Mouse (Mus musculus): ENCODE results near the gene Tmem104. TPM values are rescaled to one million over a fixed set of nuclear protein-coding genes. Genes with fewer than 3 reads are reported as not detected.
A peak's percentile ranks its signal among the peaks of the same experiment; 100 is the strongest.

Tmem104 gene
- total and polyA plus RNA-seq, 2 experiments from 2014 or later, result 8.5 to 12.9 TPM

DNA sequence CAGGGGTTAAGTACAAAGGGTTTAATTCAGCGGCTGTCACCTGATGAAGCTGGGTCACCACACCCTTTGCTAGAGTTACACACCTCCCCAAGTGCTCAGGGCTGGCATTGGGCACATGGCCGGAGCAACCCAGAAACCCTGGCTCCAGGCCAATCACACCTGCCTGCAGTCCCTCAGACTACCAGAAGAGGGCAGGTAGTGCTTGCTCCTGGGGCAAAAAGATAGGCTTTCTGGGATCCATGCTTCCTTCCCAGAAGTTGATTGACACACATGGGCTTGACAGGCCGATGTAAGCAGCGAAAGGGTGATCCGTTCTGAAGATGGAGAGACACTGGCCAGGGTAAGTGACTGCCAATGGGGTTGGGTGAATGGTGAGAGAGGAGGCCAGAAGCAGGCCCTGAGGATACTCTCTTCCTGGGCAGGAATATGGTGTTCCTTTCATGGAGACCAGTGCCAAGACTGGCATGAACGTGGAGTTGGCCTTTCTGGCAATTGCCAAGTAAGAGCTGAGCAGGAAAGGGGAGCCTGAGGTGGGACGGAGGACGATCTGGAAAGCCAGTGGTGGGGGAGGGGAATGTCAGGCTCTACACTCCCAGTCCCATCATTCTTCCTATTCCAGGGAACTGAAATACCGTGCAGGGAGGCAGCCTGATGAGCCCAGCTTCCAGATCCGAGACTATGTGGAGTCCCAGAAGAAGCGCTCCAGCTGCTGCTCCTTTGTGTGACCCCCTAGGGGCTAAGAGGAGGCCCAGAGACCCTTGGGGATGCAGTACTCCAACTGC is 27.1 kb upstream of the Tmem104 start:
- Histone ChIP-seq H3K4me3 (ENCODE audit: low read depth, low read length) (no peak overlapping the region), H3K4me1 (ENCODE audit: insufficient read depth, low read length) (peaks cover 4% of the 10 kb centered on the region; the same call in 1 of the 2 replicates), H3K27me3 (ENCODE audit: insufficient read depth, low read length) (peaks cover 34% of the 10 kb centered on the region), H3K27ac (ENCODE audit: low read depth, low read length) (no peak overlapping the region), H3K9ac (replicated peaks; ENCODE audit: low read length, poor library complexity, severe bottlenecking) (no peak overlapping the region), H3K36me3 (ENCODE audit: insufficient read depth, low read length) (no peaks in the 10 kb centered on the region), H3K4me2 (ENCODE audit: low read depth, low read length, poor library complexity, severe bottlenecking) (no peak overlapping the region), H3K9me3 (ENCODE audit: low read length) (no peaks in the 10 kb centered on the region)
- 51% methylated on average over 11 of the region's 11 CpGs for WGBS
- peak; percentile 28 for DNase-seq (ENCODE audit: low spot score)
- TF ChIP-seq CTCF (IDR thresholded peaks at IDR 0.05), result peak; percentile 74
- no peak for ATAC-seq (ENCODE audit: low FRiP score)

DNA sequence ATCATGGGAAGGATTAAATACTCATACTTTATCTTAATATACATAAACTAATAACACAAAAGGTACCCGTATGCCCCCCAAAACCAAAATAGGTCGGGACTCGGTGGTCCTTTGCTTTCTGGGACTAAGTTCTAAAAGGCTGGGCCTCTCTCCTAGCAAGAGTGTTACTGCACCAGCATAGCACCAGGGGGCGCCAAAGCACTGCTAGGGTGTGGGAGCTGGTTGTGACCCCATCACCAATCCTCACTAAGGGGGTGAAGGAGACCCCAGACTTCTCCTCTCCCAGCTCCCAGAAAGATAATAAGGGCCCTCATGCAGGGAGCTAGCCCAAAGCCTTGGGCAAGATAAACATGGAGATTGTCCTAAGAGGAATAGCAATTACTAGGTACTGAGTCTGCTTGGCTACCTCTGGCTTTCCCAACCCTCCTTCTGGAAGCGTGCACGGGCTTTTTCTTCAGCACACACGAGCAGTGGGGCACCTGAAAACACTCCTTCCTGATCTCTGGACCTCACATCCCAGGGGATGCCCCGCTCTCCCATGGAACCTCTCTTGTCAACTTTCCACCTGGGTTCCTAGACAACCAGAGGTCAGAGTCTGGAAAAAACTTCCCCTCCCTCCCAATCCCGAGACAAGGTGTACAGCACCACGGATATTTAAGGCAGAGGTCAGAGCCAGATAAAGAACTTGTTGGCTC is 26.3 kb upstream of the Tmem104 start:
- H3K27ac ChIP-seq (ENCODE audit: low read depth, low read length), result no peak overlapping the region
- no peak for ATAC-seq (ENCODE audit: low FRiP score)
- H3K36me3 ChIP-seq (ENCODE audit: insufficient read depth, low read length), result no peaks in the 10 kb centered on the region
- peaks cover 31% of the 10 kb centered on the region for H3K27me3 ChIP-seq (ENCODE audit: insufficient read depth, low read length)
- no peaks in the 10 kb centered on the region for H3K9me3 ChIP-seq (ENCODE audit: low read length)
- DNase-seq (ENCODE audit: low spot score), result peak; percentile 71
- H3K4me1 ChIP-seq (ENCODE audit: insufficient read depth, low read length), result peaks cover 4% of the 10 kb centered on the region; the same call in 1 of the 2 replicates
- H3K4me2 ChIP-seq (ENCODE audit: low read depth, low read length, poor library complexity, severe bottlenecking), result no peak overlapping the region
- 30% methylated on average over 10 of the region's 10 CpGs for WGBS
- H3K4me3 ChIP-seq (ENCODE audit: low read depth, low read length), result no peak overlapping the region
- H3K9ac ChIP-seq (replicated peaks; ENCODE audit: low read length, poor library complexity, severe bottlenecking), result no peak overlapping the region
- TF ChIP-seq CTCF (IDR thresholded peaks at IDR 0.05), result peak; percentile 78

DNA sequence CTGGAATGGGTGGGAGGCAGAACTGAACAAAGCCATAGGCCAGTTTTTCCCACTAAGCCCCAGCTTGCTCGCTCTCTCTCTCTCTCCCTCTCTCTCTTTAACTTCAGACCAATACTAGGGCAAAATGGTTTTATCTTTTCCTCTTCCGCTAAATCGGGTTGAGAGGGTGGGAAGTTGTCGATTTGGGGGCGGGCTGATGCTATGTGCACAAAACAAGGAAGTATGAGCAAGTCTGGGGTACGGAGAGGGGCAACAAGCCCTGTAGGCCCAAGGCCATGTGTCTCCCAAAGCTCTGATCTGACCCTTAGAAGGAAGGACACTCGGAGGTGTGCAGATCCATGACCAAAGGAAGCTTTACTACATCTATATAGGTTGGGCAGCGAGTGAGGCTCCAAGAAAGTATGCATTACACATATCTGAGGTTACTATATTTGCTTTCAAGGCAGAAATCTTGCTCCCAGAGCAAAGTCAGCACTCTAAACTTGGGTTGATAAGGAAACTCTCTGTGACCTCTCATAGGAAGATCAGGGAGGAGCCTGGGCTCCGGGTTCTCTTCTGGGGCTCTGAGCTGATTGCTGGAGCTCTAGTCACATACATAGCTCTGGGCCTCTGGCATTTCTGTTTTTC is 25.6 kb upstream of the Tmem104 start:
- Histone ChIP-seq H3K4me1 (ENCODE audit: insufficient read depth, low read length) (peaks cover 4% of the 10 kb centered on the region; the same call in 1 of the 2 replicates), H3K9ac (replicated peaks; ENCODE audit: low read length, poor library complexity, severe bottlenecking) (no peak overlapping the region), H3K36me3 (ENCODE audit: insufficient read depth, low read length) (no peaks in the 10 kb centered on the region), H3K9me3 (ENCODE audit: low read length) (no peaks in the 10 kb centered on the region), H3K27me3 (ENCODE audit: insufficient read depth, low read length) (peaks cover 31% of the 10 kb centered on the region), H3K4me3 (ENCODE audit: low read depth, low read length) (no peak overlapping the region), H3K4me2 (ENCODE audit: low read depth, low read length, poor library complexity, severe bottlenecking) (no peak overlapping the region), H3K27ac (ENCODE audit: low read depth, low read length) (no peak overlapping the region)
- DNase-seq (ENCODE audit: low spot score) (no peak), ATAC-seq (ENCODE audit: low FRiP score) (no peak)
- TF ChIP-seq CTCF (IDR thresholded peaks at IDR 0.05), result no peak
- WGBS, result 62% methylated on average over 9 of the region's 9 CpGs

DNA sequence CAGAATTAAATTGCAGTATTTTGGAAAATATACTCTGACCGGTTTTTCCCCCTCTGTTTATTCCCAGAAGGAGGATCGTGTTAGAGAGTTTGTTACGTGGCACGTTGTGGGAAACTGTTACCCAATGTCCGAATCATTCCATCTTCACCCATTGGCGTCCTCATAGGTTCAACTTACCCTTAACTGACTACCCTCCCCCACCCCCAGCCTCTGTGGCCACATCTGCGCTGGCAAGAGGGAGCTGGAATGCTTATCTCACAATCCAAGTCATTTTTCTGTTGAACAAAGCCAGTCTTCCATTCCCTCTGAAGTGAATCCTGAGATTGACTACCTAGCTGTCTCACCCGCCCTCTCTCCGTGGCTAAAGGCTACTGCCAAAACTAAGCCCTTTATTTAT is 25.1 kb upstream of the Tmem104 start:
- no peak overlapping the region for H3K9ac ChIP-seq (replicated peaks; ENCODE audit: low read length, poor library complexity, severe bottlenecking)
- ATAC-seq (ENCODE audit: low FRiP score), result no peak
- no peak overlapping the region; the same call in 1 of the 2 replicates for H3K27ac ChIP-seq (ENCODE audit: low read depth, low read length)
- no peak for TF ChIP-seq CTCF (IDR thresholded peaks at IDR 0.05)
- no peak for DNase-seq (ENCODE audit: low spot score)
- no peaks in the 10 kb centered on the region for H3K36me3 ChIP-seq (ENCODE audit: insufficient read depth, low read length)
- WGBS, result 27% methylated on average over 9 of the region's 9 CpGs
- H3K9me3 ChIP-seq (ENCODE audit: low read length), result no peaks in the 10 kb centered on the region
- H3K4me3 ChIP-seq (ENCODE audit: low read depth, low read length), result peak overlapping the region; percentile 49; the same call in 1 of the 2 replicates
- H3K27me3 ChIP-seq (ENCODE audit: insufficient read depth, low read length), result peaks cover 27% of the 10 kb centered on the region
- H3K4me2 ChIP-seq (ENCODE audit: low read depth, low read length, poor library complexity, severe bottlenecking), result peak overlapping the region; percentile 55
- H3K4me1 ChIP-seq (ENCODE audit: insufficient read depth, low read length), result peaks cover 4% of the 10 kb centered on the region; the same call in 1 of the 2 replicates

DNA sequence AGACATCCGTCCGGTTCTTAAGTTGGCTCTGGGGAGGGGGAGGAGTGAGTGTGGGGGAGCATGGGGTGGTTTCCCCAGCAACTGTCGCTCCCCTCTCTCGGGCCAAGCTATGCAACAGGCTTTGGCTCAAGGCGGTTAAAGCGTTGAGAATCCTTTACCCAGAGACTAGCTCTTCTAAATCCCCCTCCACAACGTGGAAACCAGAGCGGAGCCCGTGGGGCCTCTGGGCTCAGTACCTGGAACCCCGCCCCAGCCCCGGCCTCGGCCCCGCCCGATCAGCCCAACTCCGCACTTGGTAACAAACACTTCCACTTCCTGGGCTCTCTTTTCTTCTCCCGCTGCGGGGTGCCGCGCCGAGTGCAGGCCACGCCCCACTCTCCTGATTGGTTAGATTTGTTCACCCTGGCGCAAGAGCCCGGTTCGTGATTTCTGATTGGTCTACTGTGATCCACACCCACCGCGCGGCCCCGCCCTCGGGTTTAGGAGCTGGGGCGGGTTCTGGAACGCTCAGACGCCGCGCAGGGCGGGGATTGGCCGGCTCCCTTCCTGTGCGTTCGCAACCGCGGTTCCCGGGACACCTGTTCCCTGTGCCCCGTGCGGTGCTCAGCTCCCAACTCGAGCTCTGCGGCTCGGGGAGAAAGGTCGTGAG is 24.3 kb upstream of the Tmem104 start, which contains the start of gene Slc9a3r1:
Slc9a3r1 (plus strand) TSS at position 510 of the 649 bp plus-strand sequence.
- Histone ChIP-seq H3K4me2 (ENCODE audit: low read depth, low read length, poor library complexity, severe bottlenecking) (peak within 1 kb of the TSS; percentile 55), H3K27me3 (ENCODE audit: insufficient read depth, low read length) (peaks cover 27% of the 10 kb centered on the region), H3K36me3 (ENCODE audit: insufficient read depth, low read length) (no peaks in the 10 kb centered on the region), H3K9ac (replicated peaks; ENCODE audit: low read length, poor library complexity, severe bottlenecking) (peak within 1 kb of the TSS; percentile 55; the same call in 1 of the 2 replicates), H3K4me3 (ENCODE audit: low read depth, low read length) (peak within 1 kb of the TSS; percentile 49), H3K9me3 (ENCODE audit: low read length) (no peaks in the 10 kb centered on the region), H3K4me1 (ENCODE audit: insufficient read depth, low read length) (peaks cover 4% of the 10 kb centered on the region; the same call in 1 of the 2 replicates), H3K27ac (ENCODE audit: low read depth, low read length) (peak within 1 kb of the TSS; percentile 52; the same call in 1 of the 2 replicates)
- WGBS, result under 1% methylated on average over 46 of the region's 47 CpGs
- ATAC-seq (ENCODE audit: low FRiP score) (peak; percentile 92), DNase-seq (ENCODE audit: low spot score) (peak; percentile 96)
- no peak for TF ChIP-seq CTCF (IDR thresholded peaks at IDR 0.05)

Measured in midbrain, postnatal 0 days (tissue).